Mouse (Mus musculus) forebrain, postnatal 0 days (tissue): Measurements from ENCODE around the gene Helz2. TPM values are rescaled to one million over a fixed set of nuclear protein-coding genes. Genes with fewer than 3 reads are reported as not detected.

ENCODE experiments used
- ATAC-seq: fragments of 200-750 bp; cut with Nextera tagmentation; 2 replicates; pipeline ENCODE4 v1.8.0; 2017; ENCODE audit warnings: mild to moderate bottlenecking, moderate library complexity
- DNase-seq: peaks from one replicate; pipeline ENCODE4 v3.0.0-alpha.2; 2015
- H3K27ac ChIP-seq: fragments of 300-500 bp; sonication (generic); 2 replicates; pipeline ENCODE4 v1.5.1; 2014; ENCODE audit warnings: low read depth, mild to moderate bottlenecking, antibody characterized with exemption, low read length, moderate library complexity, mixed read lengths
- H3K27me3 ChIP-seq: fragments of 300-500 bp; sonication (generic); 2 replicates; pipeline ENCODE4 v1.6.1; 2014; ENCODE audit warnings: mild to moderate bottlenecking, low read length, mixed read lengths; ENCODE audit not compliant: insufficient read depth
- H3K36me3 ChIP-seq: fragments of 300-500 bp; sonication (generic); 2 replicates; pipeline ENCODE4 v1.6.1; 2014; ENCODE audit warnings: mild to moderate bottlenecking, moderate library complexity; ENCODE audit not compliant: insufficient read depth
- H3K4me1 ChIP-seq: fragments of 300-500 bp; sonication (generic); 2 replicates; pipeline ENCODE4 v1.6.1; 2014; ENCODE audit warnings: antibody characterized with exemption; ENCODE audit not compliant: insufficient read depth
- H3K4me2 ChIP-seq: fragments of 300-500 bp; sonication (generic); 2 replicates; pipeline ENCODE4 v1.6.1; 2014; ENCODE audit warnings: low read depth, mild to moderate bottlenecking, moderate library complexity
- H3K4me3 ChIP-seq: fragments of 300-500 bp; sonication (generic); 2 replicates; pipeline ENCODE4 v1.5.1; 2014; ENCODE audit warnings: low read depth, low read length, mixed read lengths
- H3K9ac ChIP-seq: fragments of 300-500 bp; sonication (generic); 2 replicates; pipeline ENCODE4 v1.6.1; 2014; ENCODE audit warnings: mild to moderate bottlenecking
- H3K9me3 ChIP-seq: fragments of 300-500 bp; sonication (generic); 2 replicates; pipeline ENCODE4 v1.6.1; 2016; ENCODE audit warnings: low read length
- CTCF ChIP-seq: sonication (generic); IDR thresholded peaks from 2 replicates; pipeline ENCODE4 v1.5.1; 2016; ENCODE audit warnings: antibody characterized with exemption, control low read depth, low read depth
- WGBS: fragments of 180-500 bp; shearing (Covaris S2); extraction: QIAGEN DNeasy Blood & Tissue Kit; methylation state at CpG from one replicate; pipeline ENCODE4 v1.1.7; 2014; 5-methylcytosine and 5-hydroxymethylcytosine counted together
- polyA plus RNA-seq: library from polyadenylated mRNA; unstranded; fragments of >200 nt; fragmentation: Nextera tagmentation; extraction: Ambion mirVana; gene quantifications from 2 replicates; pipeline ENCODE4 v1.2.1, GENCODE M21; 2015
- total RNA-seq: library from RNA; depleted of rRNA; stranded (reverse); fragments of >200 nt; gene quantifications from 2 replicates; pipeline ENCODE4 v1.2.3, GENCODE M21; 2014

The Helz2 gene
- total and polyA plus RNA-seq, 2 experiments from 2014 or later: 0.24 to 1.7 TPM

DNA sequence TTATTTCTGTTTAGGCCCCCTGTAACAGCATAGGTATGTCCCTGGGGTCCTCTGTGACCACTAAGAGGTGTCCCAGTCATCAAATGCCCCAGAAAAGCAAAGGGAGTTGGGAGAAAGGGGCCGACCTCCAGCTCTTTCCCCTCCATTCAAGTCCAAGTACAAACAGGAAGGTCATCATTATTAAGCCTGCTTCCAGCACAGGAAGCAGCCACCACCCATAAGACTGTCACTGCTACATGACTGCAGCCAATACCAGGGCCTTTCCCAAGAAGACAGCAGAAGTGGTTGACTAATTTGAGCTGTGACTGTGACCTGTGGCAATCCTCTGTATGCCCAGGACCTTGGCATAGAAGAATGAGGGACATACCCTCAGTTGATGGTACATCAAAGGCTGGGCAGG is 13.5 kb downstream of the Helz2 start:
- Histone ChIP-seq H3K36me3 (no peaks in the 10 kb centered on the region), H3K9me3 (no peaks in the 10 kb centered on the region), H3K4me3 (no peak overlapping the region), H3K27ac (no peak overlapping the region), H3K4me1 (no peaks in the 10 kb centered on the region), H3K27me3 (no peaks in the 10 kb centered on the region), H3K9ac (no peak overlapping the region), H3K4me2 (no peak overlapping the region)
- WGBS: 79% methylated on average over 1 of the region's 1 CpGs
- TF ChIP-seq CTCF: no peak
- no peak for DNase-seq
- ATAC-seq: no peak

DNA sequence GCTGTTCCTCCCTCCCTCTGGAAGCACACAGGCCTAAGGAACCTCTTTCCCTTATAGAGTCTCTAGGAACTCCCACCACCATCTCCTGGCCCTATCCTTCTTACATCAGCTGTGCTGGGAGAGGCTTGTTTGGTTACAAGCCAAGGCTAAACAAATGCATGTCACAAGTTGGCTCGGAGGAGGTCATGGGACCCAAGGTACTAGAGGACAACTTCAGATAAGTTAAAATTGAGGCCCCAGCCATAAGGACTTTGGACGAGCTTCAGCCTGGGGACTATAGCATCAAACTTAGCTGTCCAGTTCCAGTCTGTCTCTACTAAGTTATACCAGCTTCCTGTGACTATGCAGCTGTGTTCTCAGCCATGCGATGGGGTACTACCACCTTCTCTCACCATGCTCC is 14.7 kb downstream of the Helz2 start:
- no peaks in the 10 kb centered on the region for H3K36me3 ChIP-seq
- no peak for TF ChIP-seq CTCF
- no peak overlapping the region for H3K9ac ChIP-seq
- ATAC-seq (no peak), DNase-seq (no peak)
- H3K4me3 ChIP-seq: no peak overlapping the region
- H3K4me1 ChIP-seq: no peaks in the 10 kb centered on the region
- no peaks in the 10 kb centered on the region for H3K27me3 ChIP-seq
- no peak overlapping the region for H3K27ac ChIP-seq
- WGBS: 86% methylated on average over 3 of the region's 3 CpGs
- no peak overlapping the region for H3K4me2 ChIP-seq
- H3K9me3 ChIP-seq: no peaks in the 10 kb centered on the region

DNA sequence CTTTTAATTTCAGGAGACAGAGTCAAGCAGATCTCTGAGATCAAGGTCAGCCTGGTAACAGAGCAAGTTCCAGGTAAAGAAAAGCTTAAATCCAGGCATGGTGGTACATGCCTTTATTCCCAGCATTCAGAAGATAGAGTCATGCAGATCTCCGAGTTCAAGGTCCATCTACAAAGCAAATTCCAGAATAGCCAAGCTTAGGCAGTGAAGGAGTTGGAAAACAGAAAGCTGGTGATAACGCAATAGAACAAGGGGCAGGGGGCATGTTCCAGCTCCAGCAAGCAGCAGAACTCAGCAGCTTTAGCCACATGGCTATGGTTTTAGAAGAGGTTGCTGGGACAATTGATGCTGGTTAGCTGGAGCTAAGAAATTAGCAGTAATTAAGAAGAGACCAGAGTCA is 16.8 kb downstream of the Helz2 start:
- 90% methylated on average over 2 of the region's 2 CpGs for WGBS
- Histone ChIP-seq H3K4me1 (peaks cover 2% of the 10 kb centered on the region; the same call in 1 of the 2 replicates), H3K9me3 (no peaks in the 10 kb centered on the region), H3K27ac (no peak overlapping the region), H3K27me3 (no peaks in the 10 kb centered on the region; the same call in 1 of the 2 replicates), H3K9ac (no peak overlapping the region), H3K4me2 (no peak overlapping the region), H3K4me3 (no peak overlapping the region), H3K36me3 (no peaks in the 10 kb centered on the region)
- DNase-seq: no peak
- no peak for ATAC-seq
- no peak for TF ChIP-seq CTCF

DNA sequence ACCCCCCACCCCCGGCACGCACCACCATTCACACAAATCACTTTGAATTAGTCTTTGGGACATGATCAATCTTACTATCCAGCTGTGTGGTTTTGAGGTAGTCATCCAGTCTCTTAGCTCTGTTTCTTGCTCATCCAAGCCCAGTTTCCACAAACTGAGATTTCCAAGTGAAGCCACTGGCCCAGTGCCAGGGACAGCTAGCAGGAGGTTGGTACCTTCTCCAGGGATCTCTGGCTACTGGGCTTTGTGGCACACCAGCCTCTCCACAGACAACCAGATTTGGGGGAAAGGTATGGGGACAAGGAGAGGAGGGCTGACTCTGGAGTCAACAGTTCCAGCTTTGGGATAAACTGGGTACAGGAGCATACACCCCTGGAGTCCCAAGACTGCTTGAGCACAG is 21.5 kb downstream of the Helz2 start:
- DNase-seq (no peak), ATAC-seq (no peak)
- 41% methylated on average over 2 of the region's 2 CpGs for WGBS
- H3K27ac ChIP-seq: no peak overlapping the region
- peak overlapping the region; percentile 51 for H3K4me2 ChIP-seq
- no peak overlapping the region for H3K4me3 ChIP-seq
- no peaks in the 10 kb centered on the region; the same call in 1 of the 2 replicates for H3K27me3 ChIP-seq
- no peak overlapping the region for H3K9ac ChIP-seq
- H3K36me3 ChIP-seq: no peaks in the 10 kb centered on the region
- no peaks in the 10 kb centered on the region for H3K9me3 ChIP-seq
- H3K4me1 ChIP-seq: peaks cover 9% of the 10 kb centered on the region; the same call in 1 of the 2 replicates
- TF ChIP-seq CTCF: no peak

DNA sequence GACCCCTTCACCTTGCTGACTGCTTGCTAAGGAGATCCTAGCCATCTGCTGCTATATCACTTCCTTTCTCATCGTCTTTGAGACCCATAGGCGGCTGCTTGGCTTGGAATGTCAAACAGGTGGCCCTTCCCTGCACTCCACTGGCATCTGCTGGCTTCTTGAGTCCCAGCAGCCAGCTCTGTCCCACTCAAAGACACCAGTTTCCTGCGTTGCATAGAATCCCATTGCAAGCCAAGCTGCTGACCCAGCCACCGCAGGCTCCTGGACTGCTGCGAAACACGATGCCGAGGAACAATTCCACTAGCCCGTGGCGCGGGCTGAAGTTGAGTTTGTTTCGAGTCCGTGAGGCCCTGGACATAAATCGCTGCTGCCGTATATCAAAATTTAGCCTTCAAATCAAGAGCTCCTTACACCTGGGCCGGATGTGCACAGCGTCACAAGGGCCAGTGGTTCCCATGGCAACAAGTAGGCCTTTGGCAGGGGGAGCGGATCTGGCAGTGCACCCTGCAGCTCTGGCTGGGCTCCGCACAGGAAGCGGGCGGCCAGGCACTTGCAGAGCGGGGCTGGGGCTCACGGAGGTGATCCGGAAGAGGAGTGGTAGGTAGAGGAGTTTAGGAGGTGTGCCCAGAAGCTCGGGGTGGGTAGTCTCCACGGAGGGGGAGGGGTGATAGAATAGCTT is 22.1 kb downstream of the Helz2 start, which contains the start of gene Fndc11:
TSS of gene Fndc11 (plus strand) at position 476 of the 679 bp plus-strand sequence.
- H3K4me1 ChIP-seq: peaks cover 9% of the 10 kb centered on the region; the same call in 1 of the 2 replicates
- DNase-seq (peak; percentile 68), ATAC-seq (peak; percentile 94)
- no peaks in the 10 kb centered on the region; the same call in 1 of the 2 replicates for H3K27me3 ChIP-seq
- peak within 1 kb of the TSS; percentile 19; the same call in 1 of the 2 replicates for H3K4me3 ChIP-seq
- TF ChIP-seq CTCF: no peak
- no peak within 1 kb of the TSS; the same call in 1 of the 2 replicates for H3K27ac ChIP-seq
- H3K9ac ChIP-seq: no peak within 1 kb of the TSS
- 3% methylated on average over 25 of the region's 25 CpGs for WGBS
- H3K9me3 ChIP-seq: no peaks in the 10 kb centered on the region
- H3K4me2 ChIP-seq: peak within 1 kb of the TSS; percentile 51
- H3K36me3 ChIP-seq: no peaks in the 10 kb centered on the region

DNA sequence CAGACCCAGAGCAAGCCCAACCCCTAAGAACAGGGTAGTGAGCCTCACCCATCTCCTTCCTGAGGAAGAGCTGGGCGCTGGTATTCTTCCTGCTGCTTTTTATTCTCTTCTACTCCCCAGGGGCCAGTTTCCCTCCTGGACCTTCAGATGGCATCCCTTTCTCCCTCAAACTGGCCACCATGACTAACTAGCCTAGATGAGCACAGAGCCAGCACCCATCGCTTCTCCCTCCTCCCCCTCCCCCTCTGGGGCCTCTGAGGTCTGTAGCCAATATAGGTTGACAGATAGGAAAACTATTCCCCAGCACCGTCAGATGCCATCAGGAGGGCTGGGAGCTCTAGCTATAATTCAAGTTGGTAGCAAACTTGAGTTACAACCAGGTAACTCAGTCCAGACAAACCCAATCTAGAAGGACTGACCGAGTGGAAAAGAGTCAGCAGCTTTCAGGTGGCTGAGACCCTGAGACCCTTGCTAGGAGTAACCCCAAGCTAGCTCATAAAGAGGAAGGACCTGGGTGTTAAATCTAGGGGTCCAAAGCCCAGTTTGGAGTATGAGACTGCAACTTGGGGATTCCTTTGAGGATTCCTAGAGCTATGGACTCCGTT is 22.8 kb downstream of the Helz2 start:
- no peak for TF ChIP-seq CTCF
- no peak overlapping the region for H3K4me3 ChIP-seq
- H3K4me2 ChIP-seq: no peak overlapping the region
- no peak overlapping the region for H3K9ac ChIP-seq
- DNase-seq: no peak
- no peak overlapping the region for H3K27ac ChIP-seq
- H3K36me3 ChIP-seq: no peaks in the 10 kb centered on the region
- ATAC-seq: no peak
- H3K4me1 ChIP-seq: peaks cover 9% of the 10 kb centered on the region; the same call in 1 of the 2 replicates
- WGBS: 76% methylated on average over 5 of the region's 5 CpGs
- H3K9me3 ChIP-seq: no peaks in the 10 kb centered on the region
- H3K27me3 ChIP-seq: no peaks in the 10 kb centered on the region; the same call in none of the 2 replicates

DNA sequence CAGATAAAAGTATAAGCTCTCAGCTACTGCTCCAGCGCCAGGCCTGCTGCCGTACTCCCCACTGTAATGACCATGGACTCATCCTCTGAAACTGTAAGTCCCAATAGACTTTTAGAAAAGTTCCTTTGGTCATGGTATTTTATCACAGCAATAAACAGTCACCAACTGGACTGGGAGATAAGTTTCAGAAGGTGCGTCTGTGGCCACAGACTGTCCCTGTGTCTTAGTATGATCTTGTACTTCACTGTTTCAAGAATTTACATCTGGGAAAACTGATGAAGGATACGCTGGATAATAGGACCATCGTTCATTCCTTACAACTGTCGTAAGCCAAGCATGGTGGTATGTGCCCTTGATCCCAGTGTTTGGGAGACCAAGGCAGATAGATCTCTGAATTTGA is 25.8 kb downstream of the Helz2 start:
- Histone ChIP-seq H3K4me3 (no peak overlapping the region), H3K27me3 (peaks cover 14% of the 10 kb centered on the region), H3K36me3 (no peaks in the 10 kb centered on the region), H3K9me3 (no peaks in the 10 kb centered on the region), H3K9ac (no peak overlapping the region), H3K4me2 (no peak overlapping the region), H3K27ac (no peak overlapping the region), H3K4me1 (peaks cover 9% of the 10 kb centered on the region; the same call in 1 of the 2 replicates)
- WGBS: 92% methylated on average over 6 of the region's 6 CpGs
- ATAC-seq (no peak), DNase-seq (no peak)
- TF ChIP-seq CTCF: no peak
